Mouse (Mus musculus) fibroblast of lung, adult 2 months (primary cell): Measurements from ENCODE around the gene Rffl.
"Not testable (repeated sequence)": the region's sequence is repeated elsewhere in the genome, so short reads cannot be mapped to it uniquely, and the experiment has no call there.

Experiments
- DNase-seq: peaks from one replicate; pipeline ENCODE4 v3.0.0-alpha.2; 2011; ENCODE audit warnings: low read depth

Gene Rffl

DNA sequence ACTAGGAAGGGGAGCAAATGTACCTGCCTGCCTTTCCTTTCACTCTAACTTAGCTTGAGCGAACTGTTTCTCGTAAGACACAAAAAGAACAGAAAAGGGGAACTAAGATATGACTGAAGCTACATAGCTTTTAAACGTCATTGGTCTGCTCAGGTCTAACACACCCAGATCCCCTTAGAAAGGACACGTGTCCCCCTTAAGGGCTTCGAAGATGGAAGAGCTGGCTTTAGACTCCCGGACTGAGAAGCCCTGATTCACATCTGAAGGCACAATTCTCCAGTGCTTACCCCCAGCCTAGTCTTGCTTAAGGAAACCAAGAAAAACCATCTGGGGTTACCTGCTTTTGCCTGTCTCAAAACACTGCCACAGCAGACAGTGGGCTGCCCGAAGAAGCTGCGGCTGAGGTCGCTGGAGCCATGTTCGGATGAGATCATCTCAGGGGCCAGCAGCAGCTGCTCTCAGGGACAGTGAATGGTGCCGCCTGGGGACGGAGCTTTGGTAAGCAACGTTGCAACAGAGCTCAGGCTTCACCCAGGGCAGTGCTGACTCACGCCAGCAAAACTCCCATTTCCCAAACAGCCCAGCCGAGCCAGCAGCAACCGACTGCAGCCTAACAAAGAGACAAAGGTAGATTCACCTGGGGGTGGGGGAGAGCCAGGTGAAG is 25.5 kb downstream of the Rffl start:
- DNase-seq = peak; percentile 62

DNA sequence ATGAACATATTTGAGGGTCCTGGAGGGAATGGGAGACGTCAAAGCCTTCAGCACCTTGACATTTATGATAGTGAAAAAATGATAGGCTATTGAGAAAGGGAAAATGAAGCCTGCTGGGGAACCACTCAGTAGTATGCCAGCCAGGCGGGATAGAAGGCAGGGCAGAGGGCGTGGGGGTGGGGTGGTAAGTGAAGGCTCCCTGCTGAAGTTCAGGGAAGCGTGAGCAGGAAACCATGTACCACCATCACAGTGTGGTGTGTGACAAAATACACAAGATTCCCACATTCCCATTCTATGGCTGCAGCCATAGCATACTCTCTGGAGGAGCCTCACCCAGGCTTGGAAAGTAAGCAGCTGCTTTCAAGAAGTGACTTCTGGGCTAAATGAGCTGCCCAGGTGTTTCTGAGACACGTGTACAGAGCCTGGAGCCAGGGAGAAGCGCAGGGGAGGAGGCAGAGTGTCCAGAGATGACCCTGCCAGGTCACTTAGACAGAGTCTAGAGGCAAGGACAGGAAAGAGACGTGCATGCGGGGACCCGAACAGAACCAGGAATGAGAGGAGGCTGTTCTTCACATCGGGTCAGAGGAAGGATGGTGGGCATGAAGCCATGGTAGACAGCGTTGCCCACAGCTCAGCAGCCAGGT is 26.1 kb downstream of the Rffl start:
- DNase-seq = no peak

DNA sequence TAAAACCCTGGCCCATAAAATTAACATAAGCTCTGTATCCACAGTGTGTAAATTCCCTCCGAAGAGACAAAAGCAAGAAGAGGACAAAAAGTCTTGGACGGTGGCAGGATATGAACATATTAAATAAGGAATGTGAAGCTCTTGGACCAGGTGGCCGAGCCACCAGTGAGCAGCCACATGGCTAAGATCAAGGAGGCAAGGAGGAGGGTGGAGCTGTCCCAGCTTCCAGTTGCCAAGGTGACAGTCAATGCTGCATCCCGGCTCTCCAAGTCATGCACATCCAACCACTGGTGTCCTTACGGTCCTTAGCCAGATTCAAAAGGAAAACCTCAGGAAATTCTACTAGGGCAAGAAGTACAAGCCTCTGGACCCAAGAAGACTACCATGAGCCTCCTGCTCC is 32.5 kb downstream of the Rffl start:
- DNase-seq = no peak

DNA sequence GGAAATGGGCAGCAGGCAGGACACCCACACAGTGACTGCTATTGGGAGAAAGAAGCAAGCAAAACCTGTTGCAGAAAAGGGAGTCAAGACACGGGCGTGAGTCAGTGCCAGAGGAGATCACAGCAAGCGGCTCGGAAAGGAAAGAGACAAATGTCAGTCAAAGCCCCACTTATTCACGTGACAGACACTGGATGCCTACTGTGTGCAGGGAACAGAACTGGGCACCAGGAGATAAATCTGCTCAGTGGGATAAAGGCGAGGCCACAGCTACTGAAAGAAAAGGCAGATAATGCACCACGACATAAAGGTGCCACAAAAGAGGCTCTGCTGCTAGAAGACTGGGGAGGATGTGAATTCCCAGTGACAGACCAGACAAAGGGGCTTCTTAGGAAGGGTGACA is 33.2 kb downstream of the Rffl start:
- no peak for DNase-seq

DNA sequence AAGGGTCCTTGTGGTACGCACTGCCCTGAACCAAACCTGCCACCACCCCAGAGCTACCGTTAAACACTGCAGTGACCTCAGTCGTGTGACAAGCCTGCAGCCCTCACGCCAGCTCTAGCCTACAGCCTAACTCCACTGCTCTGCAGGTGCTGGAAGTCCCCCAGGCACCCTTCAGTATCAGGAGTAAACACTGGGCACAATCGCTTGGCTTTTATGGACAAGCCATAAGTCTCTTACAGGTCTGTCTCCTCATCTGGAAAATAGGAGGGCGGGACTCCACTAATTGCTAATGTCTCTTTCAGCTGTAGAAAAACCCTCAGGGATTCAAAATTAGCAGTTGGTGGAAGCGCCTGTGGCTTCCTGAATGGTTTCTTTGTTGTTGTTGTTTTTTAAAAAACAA is 33.8 kb downstream of the Rffl start:
- no peak for DNase-seq

DNA sequence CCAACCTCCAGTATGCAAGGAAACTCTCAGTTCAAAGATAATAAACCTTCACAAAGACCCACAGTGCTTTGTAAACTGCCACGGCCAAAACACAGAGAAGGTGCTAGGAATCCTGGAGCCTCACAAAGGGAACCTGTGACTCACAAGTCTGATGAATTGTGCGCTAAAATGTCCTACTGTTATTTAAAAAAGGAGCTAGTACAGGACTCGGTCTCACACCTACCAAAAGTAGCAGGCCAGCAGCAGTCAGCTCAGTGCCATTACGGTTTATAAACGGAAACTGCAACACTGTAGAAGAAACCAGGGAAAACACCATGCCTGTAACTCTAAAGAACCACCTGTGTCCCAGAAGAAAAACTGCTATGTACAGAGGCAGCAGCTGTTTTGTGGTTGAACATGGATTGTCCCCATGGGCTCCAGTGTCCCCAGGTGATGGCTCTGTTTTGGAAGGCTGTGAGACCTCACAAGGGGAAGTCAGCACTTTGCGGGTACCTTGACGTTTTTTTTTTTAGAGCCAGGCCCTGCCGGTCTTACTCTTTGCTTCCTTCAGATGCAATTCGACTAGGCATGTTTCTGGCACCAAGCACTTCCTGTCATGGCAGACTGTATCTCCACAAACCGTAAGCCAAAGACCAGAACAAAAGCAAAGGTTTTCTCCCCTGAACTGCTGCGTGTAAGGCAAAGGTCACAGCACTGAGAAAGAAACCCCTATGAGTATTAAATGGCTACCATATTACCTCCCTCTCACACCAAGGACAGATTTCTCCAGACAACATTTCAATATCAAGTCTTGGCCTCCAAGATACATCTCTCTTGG is 35.2 kb downstream of the Rffl start:
- no peak for DNase-seq

DNA sequence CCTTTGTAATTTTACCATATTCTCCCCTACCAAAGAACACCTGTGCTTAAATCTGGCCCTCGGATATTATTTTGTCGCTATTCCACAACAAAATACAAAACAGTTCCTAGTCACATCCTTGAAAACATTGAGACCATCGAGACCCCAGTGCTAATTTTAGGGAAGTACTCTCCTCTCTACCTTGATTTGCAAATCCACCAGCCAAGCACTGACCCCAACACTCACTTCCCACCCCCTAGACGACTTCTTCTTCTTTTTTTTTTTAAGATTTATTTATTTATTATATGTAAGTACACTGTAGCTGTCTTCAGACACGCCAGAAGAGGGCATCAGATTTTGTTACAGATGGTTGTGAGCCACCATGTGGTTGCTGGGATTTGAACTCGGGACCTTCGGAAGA is 36.7 kb downstream of the Rffl start:
- DNase-seq = not testable (repeated sequence)

DNA sequence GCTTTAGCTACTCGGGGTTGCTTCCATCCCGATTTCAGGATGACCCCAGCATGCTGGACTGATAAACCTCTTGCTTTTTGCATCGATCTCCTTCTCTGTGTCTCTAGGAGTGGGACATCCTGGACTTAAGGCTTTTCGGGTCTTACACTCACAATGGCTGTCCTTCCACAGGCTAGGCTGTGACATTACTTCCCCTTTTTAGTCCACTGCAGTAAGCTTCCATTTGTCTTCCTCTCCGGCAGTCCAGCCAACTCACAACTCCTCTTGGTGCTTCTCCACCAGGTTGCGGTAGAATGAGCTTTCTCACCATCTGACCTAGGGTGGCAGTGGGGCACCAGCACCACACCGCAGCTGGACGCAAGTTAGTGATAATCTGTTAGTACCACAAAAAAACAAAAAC is 37.1 kb downstream of the Rffl start:
- no peak for DNase-seq

DNA sequence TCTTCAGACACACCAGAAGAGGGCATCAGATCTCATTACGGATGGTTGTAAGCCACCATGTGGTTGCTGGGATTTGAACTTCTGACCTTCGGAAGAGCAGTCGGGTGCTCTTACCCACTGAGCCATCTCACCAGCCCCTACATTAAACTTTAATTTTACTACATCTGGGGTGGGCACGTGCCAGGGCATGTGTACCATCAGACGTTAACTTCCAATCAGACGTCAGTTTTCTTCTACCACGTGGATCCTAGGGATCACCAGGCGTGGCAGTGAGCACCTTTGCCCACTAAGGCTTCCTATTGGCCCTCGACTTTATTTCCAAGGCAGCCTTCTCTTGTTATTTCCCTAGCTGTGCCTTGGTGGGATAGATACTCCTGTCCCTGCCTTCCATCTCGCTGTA is 38.6 kb downstream of the Rffl start:
- DNase-seq = not testable (repeated sequence)

DNA sequence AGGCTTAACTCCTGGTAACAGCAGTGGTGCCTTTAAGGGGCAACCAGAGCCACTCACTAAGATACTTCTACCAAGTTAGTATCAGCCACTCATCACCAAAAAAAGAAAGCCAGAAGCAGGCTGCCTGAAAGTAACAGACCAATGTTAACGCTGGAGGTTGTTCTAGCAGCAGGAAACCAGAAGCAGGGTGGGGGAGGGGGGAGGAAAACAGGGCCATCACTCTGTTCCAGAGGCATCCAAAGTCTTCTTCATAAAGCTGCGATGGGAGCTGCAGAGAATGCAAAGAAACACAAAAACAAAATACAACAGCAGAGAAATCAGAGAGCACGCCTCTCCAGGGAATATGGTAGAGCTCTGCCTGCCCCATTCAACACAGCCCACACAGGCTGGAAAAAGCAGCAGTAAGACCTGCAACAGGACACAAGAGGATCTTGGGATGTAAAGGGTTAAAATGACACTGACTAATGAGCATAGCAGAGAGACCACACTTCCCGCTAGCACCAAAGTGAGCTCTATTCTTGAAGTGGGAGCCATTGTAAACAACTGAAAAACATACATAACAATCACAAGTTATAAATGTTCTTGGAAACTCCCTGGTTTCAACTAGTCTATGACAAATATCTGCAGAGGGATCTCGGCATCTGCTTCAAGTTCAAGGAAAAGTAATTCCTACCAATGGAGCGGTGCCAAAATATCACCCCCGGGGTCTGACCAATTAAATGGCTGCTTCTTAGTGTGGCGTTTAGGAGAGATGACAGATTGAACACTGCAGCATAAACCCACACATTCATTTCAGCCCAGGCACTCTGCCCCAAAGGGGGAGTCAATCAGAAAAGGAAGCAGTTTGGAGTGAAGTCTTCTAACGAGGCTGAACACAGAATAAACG is 39.8 kb downstream of the Rffl start:
- DNase-seq = no peak

DNA sequence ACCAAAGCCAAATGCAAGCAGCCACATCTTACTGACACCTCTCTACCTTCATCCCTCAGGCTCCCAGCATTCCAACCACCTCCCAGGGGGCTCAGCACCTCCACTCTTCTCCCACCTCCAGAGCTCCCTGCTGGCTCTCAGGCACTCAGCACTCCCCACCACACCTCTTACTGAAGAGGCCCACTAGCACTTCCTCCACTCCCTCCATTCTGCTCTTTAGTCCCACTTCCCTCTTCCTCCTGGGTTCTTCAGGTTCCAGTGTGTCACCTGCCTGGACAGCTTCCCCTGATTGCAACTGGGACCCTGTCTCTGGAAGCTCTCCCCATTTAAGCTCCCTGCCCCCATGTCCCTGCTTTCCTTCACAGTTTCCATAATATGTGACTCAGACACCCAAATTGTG is 44.2 kb downstream of the Rffl start:
- DNase-seq = no peak

DNA sequence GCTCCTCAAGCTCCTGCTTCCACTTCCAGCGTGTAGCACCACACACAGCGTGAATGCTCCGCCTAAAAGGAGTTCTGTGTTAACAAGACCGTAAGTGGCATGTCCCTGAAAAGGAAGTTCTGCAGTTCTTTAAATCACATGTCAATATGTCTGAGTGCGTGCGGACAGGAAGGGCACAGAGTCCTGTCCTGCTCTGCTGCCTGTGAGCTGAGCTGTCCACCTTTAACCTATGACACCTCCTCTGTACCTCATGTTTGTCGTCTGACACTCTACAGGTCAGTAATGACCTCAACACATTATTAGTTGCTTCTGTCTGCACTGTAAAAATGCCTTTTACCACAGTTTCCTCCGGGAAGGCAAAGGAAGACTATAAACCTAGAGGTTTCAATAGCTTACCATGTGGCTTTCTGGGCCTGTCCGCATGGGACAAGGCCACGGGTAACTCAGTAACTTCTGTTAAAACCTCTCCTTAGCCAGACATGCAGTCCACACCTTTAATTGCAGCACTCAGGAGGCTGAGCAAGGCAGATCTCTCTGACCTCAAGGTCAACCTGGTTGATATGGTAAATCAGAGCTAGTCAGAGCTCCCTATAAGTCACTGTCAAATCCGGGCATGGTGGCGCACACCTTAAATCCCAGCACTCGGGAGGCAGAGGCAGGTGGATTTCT is 50.1 kb downstream of the Rffl start:
- no peak for DNase-seq

DNA sequence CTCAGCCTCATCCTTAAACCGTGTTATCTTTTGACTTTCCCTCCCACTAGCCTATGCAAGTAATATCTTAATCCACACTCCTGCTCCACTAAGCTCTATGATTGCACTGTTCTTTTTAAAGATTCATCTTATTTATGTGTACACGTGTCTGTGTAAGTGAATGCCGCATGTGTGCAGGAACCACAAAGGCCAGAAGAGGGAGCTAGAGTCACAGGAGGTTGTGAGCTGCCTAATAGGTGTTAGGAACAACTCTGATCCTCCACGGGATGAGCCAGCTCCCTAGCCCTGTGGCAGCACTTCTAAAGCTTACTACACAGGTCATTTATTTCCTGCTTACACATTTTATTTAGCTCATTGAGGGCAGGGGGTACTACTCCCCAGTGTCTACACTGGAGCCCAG is 51.7 kb downstream of the Rffl start:
- peak; percentile 43 for DNase-seq

DNA sequence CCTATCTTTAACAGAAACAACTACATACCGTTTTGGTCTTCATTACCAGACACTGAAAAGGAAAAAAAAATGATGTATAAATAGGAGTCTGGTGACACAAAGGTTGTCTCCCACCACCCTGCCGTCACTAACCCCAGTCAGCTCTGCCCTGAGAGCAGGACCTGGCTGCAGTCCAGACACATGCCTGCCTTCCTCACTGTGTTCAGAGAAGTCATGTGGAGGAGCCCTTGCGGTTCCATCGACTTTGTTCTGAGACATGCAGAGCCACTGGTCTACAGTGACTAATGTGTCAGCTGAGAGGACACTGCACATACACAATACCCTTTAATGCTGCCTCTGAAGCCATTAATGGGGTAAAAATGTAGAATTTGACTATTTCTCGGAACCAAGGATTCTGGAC is 62.5 kb downstream of the Rffl start:
- DNase-seq = no peak

DNA sequence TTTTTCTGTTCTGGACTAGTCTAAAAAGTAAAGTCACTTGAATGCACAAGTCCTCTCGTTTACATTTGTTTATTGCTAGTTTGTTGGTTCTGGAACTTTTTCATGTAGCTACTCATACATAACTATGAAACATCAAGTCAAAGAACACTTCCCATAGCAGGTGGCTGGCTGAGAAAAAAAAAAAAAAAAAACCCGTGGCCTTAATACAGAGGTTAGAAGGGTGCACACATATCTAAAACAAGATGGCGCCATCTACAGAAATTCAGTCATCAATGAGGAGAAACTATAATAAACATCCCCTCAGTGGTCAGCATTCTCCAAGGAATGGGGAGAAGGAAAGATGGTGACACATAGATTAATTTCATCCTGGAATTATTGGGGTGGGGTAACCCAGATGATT is 63.6 kb downstream of the Rffl start:
- DNase-seq = no peak

DNA sequence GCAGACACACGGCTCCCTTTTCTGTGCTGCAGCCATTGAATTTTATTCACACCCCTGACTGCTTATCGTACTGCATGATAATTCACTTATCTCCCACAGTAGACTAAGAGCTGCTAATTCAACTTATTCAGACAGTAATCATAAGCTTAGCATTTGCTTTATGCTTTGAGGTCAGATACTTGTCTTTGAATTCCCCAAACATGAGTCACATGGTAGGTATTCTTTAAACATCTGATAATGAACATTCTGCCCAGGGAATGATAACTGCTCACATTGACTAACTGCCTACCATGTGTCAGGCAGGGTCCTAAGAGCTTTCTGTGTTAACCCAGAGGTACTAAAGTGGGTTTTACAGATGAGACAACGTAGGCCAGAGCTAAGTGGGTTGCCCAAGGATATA is 64.4 kb downstream of the Rffl start:
- no peak for DNase-seq

DNA sequence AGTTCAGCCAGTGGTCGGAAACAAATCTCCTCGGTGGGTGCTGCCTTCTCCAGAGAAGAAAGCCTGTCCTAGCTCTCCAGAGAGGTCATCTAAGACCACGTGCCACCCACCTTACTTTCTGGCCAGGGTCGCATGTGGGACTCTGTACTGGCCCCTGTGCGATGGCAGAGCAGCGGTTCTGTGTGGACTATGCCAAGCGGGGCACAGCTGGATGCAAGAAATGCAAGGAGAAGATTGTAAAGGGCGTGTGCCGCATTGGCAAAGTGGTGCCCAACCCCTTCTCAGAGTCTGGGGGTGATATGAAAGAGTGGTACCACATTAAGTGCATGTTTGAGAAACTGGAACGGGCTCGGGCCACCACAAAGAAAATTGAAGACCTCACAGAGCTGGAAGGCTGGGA is 87.6 kb downstream of the Rffl start:
- DNase-seq = no peak

DNA sequence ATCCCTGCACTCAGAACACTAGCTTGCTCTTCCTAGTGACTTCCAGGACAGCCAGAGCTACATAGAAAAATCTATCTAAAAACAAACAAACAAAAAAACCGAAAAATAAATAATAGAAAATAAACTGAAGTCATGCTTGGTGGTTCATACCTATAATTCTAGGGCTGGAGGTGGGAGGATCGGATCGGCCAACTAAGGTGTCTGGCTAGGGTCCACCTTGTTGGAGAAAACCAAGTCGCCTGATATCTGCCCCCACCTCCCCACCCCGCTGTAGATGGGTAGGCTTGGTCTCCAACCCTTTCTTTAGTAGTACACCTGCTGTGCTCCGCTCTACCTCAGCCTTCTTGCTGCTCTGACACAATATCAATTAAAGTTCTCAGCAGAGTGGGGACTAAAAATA is 88.8 kb downstream of the Rffl start:
- DNase-seq = no peak

DNA sequence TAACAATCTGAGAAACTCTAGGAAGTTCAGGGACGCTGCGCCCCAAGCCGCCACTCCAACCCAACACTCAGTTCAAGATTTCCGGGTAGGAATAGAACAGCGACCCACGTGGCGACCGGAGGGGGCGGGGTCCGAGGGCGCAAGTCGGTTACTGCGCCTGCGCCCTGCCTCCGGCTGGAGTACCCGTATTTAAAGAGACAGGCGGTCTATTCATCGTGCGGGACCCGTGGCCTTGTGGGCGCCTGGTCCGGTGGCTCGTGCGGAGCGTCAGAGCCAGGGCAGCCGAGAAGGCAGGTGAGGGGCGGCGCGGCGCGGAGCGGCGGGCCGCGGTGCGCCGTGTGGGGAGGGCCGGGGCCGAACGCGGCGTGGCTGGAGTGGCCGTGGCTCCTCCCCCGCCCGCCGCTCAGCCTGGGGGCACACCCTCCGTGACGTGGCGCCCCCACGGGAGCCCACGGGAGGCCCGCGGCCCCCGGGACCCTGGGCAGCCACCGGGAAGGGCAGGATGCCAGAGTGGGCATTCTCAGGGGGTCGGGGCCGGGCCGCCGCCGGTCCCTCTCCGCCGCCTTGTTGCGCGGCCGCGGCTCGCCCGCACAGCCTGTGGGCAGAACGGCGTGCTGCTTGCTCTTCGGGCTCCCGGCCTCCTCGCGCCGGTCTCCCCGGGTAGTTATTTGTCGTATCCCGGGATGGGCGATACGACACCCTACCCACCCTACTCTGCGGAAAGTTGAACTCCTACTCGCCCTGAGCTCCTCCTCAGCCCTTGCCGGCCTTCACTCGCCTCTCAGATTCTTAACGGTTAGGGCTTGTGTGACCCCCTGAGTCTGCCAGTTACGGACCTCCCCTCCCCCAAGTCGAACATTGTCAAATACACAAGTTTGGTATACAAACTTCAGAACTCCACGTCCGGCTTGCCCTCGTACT is 89.8 kb downstream of the Rffl start, which contains the start of gene Lig3:
Gene Lig3 (plus strand): TSS at position 126 of the 921 bp plus-strand sequence.
- DNase-seq = peak; percentile 78

DNA sequence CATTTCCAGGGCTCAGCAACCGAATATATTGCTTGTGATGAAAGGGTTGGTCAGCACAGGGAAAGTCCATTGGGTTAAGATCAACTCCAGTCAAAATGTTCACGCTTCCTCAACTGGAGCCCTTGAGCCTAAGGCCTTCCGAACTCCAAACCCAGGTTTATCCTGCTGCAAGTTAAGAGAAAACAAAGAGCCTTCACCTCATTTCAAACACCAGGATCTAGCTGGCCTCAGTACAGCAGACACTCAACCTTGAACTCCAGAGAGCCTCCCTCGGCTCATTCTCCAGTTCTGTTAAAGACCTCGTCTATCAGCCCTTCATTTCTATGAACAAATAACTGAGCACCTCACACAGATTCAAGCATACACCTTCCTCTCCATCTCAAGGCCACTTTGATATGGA is 90.9 kb downstream of the Rffl start:
- no peak for DNase-seq
